Mouse (Mus musculus): ENCODE measurements around the gene Adam4.
"Not testable (repeated sequence)": the region's sequence is repeated elsewhere in the genome, so short reads cannot be mapped to it uniquely, and the experiment has no call there.

The Adam4 gene

DNA sequence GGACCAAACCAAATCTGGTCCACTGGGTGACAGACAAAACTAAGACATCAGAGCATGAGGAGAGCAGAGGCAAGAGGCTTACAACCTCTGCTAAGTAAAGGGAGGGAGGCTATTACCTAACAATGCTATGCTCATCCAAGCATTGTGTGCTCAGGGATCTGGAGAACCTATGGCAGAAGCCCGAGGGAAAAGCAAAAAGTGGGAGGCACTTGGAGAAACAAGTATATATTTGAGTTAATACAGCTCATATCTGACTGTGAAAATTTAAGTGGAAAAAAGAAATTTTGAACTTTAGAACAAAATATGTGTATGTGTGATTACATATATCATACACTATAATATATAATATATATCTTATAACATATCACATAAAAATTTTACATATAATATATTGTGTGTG is at the start of gene Adam4:
Gene Adam4 (minus strand): TSS at position 101 of the 400 bp plus-strand sequence.
- no peak for DNase-seq (ENCODE audit: extremely low read depth, low read depth, low spot score)

GRCm38 (mm10) chr12:81459051-81459450 is 37.3 kb upstream of the Adam4 start:
- not testable (repeated sequence) for DNase-seq (ENCODE audit: extremely low read depth, low read depth, low spot score)

- not testable (repeated sequence) for DNase-seq (ENCODE audit: extremely low read depth, low read depth, low spot score)
Observed at GRCm38 (mm10) chr12:81438985-81439384, 17.2 kb upstream of the Adam4 start.

DNA sequence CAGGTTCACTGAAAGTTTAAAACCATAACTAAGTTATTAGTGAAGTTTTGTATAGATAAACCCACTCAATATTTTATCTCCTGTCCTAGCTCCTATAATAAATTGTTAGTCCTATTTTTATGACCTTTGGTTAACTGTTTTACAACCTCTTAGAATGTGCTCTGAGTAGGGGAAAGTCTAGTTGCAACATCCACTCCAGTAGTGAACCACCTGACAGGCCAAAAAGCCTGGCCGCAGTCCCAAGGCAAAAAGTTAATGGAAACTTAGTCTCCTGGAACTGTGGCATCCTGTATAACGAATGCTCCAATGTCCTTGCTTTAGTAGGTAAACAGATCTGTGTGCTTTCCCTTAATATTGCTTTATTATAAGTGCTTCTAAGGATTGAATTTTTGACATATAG is 13.0 kb upstream of the Adam4 start:
- not testable (repeated sequence) for DNase-seq (ENCODE audit: extremely low read depth, low read depth, low spot score)

DNA sequence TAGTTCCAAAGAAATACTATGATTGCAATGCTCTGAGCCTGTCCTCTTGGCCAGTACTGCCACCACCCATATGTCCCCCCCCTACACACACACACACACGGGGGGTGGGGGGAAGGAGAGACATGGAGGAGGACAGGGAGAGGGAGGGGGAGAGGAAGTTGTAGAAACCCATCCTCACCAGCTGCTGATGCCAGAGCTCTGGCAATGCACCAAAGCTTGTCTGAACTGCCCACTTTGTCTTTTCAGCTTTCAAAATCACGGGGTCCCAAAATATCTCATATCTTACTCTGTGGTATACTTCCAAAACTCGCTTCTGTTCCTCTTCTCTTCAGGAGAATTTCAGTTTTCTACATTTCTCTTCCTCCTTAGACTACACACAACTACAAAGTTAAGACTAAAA is 8.5 kb downstream of the Adam4 start:
- no peak for DNase-seq (ENCODE audit: extremely low read depth, low read depth, low spot score)

DNA sequence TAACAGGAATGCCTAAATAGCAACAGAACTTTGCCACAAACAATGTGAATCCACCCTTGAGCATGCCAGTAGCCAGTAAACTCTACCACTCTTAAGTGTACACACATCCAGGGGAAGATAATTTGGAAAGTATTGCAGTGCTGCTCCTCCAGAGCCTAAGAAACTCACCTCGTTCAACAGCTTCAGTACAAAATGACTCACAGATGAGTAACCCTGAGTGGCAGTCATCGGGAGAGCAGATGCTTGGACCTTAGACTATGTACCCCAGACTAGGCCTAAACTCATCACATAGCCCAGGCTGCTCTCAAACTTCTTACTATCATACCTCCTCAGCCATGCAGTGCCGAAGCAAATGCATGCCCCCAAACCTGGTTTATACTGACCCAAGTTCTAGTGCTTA is 12.8 kb downstream of the Adam4 start:
- DNase-seq (ENCODE audit: extremely low read depth, low read depth, low spot score), result no peak

GRCm38 (mm10) chr12:81402187-81402586 is 19.6 kb downstream of the Adam4 start:
- no peak for DNase-seq (ENCODE audit: extremely low read depth, low read depth, low spot score)

- DNase-seq (ENCODE audit: extremely low read depth, low read depth, low spot score), result not testable (repeated sequence)
Observed at GRCm38 (mm10) chr12:81379364-81379763, 42.4 kb downstream of the Adam4 start, which contains the start of gene Gm4787. TSS of gene Gm4787 (minus strand) at chr12:81379464.

All from fat pad, adult 2 months (tissue).